18 mouse cellular contexts compared by ENCODE assay signal in genomic region chr9:120959225-120959624, GRCm38 (mm10).
"Had no signal": no experiment of that assay in that cellular context is flagged by ENCODE, and none has a peak within 500 bp of the region (broad histone marks: within the 10 kb centered on the region; RNA-seq: fewer than 3 reads in every experiment).

No protein-coding gene starts in this region.

- H3K4me2 ChIP-seq: heart, embryonic 11.5 days; hindbrain, embryonic 13.5 days; hindbrain, embryonic 15.5 days; kidney, embryonic 15.5 days; limb, embryonic 13.5 days; limb, embryonic 15.5 days; liver, embryonic 12.5 days had no signal

- ATAC-seq: hindbrain, postnatal 0 days; liver, embryonic 12.5 days had no signal

- H3K9ac ChIP-seq: hindbrain, embryonic 13.5 days; hindbrain, embryonic 15.5 days; kidney, embryonic 15.5 days; limb, embryonic 13.5 days; limb, embryonic 15.5 days; liver, embryonic 12.5 days; liver, embryonic 14.5 days had no signal

- H3K27ac ChIP-seq: gastrocnemius, adult 2 months; hindbrain, embryonic 10.5 days; hindbrain, embryonic 13.5 days; hindbrain, embryonic 15.5 days; hindbrain, postnatal 0 days; kidney, embryonic 15.5 days; kidney, postnatal 0 days; limb, embryonic 13.5 days; limb, embryonic 15.5 days; liver, embryonic 12.5 days; liver, embryonic 14.5 days had no signal

- H3K9me3 ChIP-seq: hindbrain, embryonic 10.5 days; hindbrain, embryonic 13.5 days; hindbrain, embryonic 15.5 days; kidney, embryonic 15.5 days; limb, embryonic 13.5 days; limb, embryonic 15.5 days; liver, embryonic 12.5 days had no signal

- H3K4me3 ChIP-seq: gastrocnemius, adult 2 months; hindbrain, embryonic 10.5 days; hindbrain, embryonic 13.5 days; hindbrain, embryonic 15.5 days; kidney, embryonic 15.5 days; limb, embryonic 13.5 days; limb, embryonic 15.5 days; liver, embryonic 12.5 days had no signal

- DNase-seq: gastrocnemius, postnatal 10 days; gastrocnemius, postnatal 25 days; kidney, adult 11 months; kidney, adult 9 months; kidney, postnatal 14 days; layer of hippocampus, postnatal 36 days had no signal

- H3K27me3 ChIP-seq: hindbrain, embryonic 13.5 days; hindbrain, embryonic 15.5 days; kidney, embryonic 15.5 days; limb, embryonic 13.5 days; limb, embryonic 15.5 days; liver, embryonic 12.5 days had no signal
